Mouse (Mus musculus) E14TG2a.4 (cell line): ENCODE data around the gene Jph4.

Experiments used
- CTCF ChIP-seq: conservative IDR thresholded peaks from 2 replicates; pipeline ENCODE4 v1.5.1; 2014; ENCODE audit warnings: low read length
- NANOG ChIP-seq: IDR thresholded peaks from 2 replicates; pipeline ENCODE4 v1.6.1; 2014; ENCODE audit warnings: borderline replicate concordance, low read length, mixed read lengths
- POU5F1 ChIP-seq: IDR thresholded peaks from 2 replicates; pipeline ENCODE4 v1.6.1; 2014; ENCODE audit warnings: low read length, borderline replicate concordance

DNA sequence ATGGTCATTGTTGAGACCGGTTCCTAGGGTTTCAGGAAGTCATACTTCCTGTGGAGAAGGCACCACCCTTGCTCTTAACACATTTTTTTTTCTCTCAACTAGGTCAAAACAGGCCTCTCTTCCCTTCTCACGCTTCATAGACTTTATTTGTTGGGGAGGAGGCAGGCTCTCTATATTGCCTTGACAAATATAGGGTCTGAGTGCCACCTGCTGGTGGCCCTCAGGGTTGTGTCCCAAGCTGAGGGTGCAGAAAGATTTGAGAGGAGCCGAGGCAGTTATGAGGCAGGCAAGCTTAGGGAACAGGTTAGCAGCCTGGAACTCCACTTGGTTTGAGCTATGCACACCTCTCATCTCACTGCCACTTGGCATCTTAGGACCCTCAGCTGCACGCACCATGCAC is 18.7 kb downstream of the Jph4 start:
- no peak for TF ChIP-seq POU5F1
- peak; percentile 68 for TF ChIP-seq CTCF
- no peak for TF ChIP-seq NANOG
